Mouse (Mus musculus): ENCODE results near the gene Fau. TPM values are rescaled to one million over a fixed set of nuclear protein-coding genes. Genes with fewer than 3 reads are reported as not detected.

Gene Fau
- 100 to 1,000 TPM; 597 to 635 TPM for total RNA-seq (2021)
- long read RNA-seq, experiment 1, transcript Fau-202 (5 exons, 613 nt): major isoform, 62 of 78 reads
- long read RNA-seq, experiment 1, transcript Fau-201 (5 exons, 508 nt): minor isoform, 11 of 78 reads
- long read RNA-seq, experiment 1, partial matches to known transcripts: 2 of 78 reads
- long read RNA-seq, experiment 1, other reads (novel, unspliced or antisense): 2 of 78 reads
- long read RNA-seq, experiment 2, transcript Fau-202 (5 exons, 613 nt): major isoform, 87 of 101 reads
- long read RNA-seq, experiment 2, transcript Fau-201 (5 exons, 508 nt): minor isoform, 12 of 101 reads
- long read RNA-seq, experiment 2, partial matches to known transcripts: 0 of 101 reads
- long read RNA-seq, experiment 2, other reads (novel, unspliced or antisense): 1 of 101 reads

DNA sequence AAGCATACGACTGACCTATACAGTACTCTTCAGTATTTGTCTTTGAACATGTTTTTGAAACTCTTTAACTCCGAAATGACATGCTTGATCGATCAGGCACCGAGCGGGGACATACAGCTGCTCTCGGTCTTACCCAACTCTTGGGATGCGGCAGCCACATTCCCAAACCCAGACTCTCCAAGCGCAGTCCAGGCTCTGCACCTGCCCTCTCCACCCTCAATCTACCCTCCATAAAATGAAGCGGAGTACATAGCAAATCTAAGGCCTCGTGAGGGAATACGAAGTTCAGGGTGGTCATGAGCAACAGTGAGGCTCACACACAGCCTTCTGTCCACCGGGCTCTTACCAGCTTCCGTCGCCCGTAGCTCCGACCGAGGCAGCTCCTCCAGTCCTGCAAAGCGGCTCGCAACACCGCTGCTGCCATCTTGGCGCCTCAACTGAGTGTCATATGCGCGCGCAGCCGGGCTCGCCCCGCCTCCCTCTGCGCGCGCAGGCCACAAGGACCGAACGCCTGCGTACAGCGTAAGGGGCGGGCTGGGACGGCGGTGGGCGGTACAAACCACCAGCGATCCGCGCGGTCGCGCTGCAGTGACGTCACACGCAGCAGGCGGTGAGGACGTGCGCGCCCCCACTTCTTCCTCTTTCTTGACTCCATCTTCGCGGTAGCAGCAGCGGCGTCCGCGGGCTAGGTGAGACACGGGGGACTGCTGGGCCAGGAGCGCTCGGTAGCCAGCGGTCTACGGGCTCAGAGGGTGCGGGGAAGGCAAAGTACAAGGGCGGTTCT, at the start of gene Fau, which contains the start of gene Mrpl49:
Gene Fau (plus strand): TSS at position 532 of the 784 bp plus-strand sequence.
Gene Mrpl49 (minus strand): TSS at position 473 of the 784 bp plus-strand sequence.
- intact Hi-C loops (cut with DNase I): loop anchor here (2.0 kb wide), 1 partner anchor 27 kb away; the partner anchor contains the start of genes Cdca5 and Zfpl1
- DNase-seq: peak; percentile 99 to 100

- DNase-seq: no peak
- intact Hi-C loops (cut with DNase I): no loop called here
Observed at GRCm38 (mm10) chr19:6009137-6009536, 48.5 kb upstream of the Fau start.

GRCm38 (mm10) chr19:6013691-6014090, 44.0 kb upstream of the Fau start:
- DNase-seq: no peak
- intact Hi-C loops (cut with DNase I): no loop called here

DNA sequence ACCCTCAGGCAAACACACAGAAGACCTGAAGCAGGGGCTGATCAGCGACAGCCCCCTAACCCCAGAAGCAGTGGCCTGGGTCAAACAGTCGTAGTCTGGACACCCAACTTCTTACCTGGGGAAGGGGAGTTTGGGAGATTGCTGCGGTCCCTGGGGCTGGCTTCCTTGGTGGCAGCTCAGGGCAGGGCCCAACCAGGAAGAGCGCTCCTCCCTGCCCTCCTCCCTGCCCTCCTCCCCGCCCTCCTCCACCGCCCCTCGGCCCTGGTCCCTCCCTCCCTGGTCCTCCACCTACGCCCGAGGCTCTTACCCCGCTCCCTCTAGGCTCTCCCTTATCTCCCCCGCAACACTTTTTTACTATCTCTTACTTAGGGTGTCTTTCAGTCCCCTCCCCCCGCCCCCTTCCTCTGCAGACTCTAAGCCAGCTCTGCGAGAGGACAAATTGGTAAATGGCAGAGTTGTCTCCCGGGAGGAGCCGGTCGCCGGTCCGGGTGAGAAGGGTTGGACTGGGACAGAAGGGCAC, 42.6 kb upstream of the Fau start:
- intact Hi-C loops (cut with DNase I): loop anchor here (5.0 kb wide), 1 partner anchor 93 kb away; the partner anchor contains the start of gene Cdc42ep2
- DNase-seq: peak; percentile 45 to 65

GRCm38 (mm10) chr19:6015511-6016315, 41.9 kb upstream of the Fau start, which contains the start of gene Capn1:
TSS of gene Capn1 (minus strand) at chr19:6015897.
- intact Hi-C loops (cut with DNase I): loop anchor here (5.0 kb wide), 1 partner anchor 93 kb away; the partner anchor contains the start of gene Cdc42ep2
- peak; percentile 76 to 79 for DNase-seq

- intact Hi-C loops (cut with DNase I): loop anchor here (5.0 kb wide), 1 partner anchor 94 kb away; the partner anchor contains the start of gene Cdc42ep2
- DNase-seq: no peak
Observed at GRCm38 (mm10) chr19:6016532-6016931, 41.1 kb upstream of the Fau start.

DNA sequence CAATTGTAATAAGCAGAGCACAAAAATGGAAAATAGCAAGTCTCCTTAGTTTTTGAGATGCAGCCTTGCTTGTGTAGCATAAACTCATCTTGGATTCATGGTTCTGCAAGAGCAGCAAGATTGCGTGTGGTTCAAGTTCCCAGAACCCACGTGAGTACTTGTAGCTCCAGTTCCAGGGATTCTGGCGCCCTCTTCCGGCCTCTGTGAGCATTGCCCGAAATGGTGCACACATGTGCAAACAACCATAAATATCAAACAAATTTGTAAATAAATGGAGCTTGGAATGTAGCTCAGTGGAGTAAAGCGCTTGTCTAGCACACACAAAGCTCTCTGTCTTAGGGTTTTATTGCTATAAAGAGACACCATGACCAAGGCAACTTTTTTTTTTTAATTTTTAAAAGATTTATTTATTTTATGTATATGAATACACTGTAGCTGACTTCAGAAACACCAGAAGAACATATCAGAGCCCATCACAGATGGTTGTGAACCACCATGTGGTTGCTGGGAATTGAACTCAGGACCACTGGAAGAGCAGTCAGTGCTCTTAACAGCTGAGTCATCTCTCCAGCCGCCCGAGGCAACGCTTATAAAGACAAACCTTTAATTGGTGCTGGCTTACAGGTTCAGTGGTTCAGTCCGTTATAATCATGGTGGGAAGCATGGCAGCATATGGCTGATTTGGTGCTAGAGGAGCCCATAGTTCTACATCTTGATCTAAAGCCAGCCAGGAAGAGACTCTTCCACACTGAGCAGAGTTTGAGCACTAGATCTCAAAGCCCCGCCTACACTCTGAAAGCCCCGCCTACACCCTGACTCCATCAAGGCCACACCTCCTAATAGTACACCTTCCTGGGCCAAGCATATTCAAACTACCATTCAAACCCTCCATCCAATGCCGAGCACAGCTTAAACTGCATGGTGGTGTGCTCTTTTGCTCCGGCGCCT, 39.2 kb upstream of the Fau start:
- peak; percentile 86 to 92 for DNase-seq
- intact Hi-C loops (cut with DNase I): loop anchor here (1.0 to 5.0 kb wide), 2 partner anchors 53 to 96 kb away; partner anchors contain the start of gene Cdc42ep2

GRCm38 (mm10) chr19:6020276-6020675, 37.4 kb upstream of the Fau start:
- intact Hi-C loops (cut with DNase I): no loop called here
- DNase-seq: no peak

DNA sequence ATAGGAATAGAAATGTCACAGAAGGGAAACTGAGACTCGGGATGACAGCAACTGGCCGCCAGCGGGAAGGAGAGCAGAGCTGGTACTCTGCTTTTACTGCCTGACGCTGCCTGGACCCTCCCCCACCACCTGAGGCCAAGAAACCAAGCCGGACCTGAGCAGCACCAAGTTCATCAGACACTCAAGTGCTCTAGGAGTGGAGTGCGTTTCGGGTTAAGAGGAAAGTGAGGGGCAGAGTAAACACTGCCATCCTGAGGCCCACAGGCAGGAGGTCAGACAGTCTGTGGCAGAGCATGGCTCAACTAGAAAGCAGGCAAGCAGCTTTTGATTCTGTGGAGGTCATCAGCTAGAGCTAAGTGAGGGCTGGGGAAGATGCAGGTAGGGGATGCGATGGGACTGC, 34.6 kb upstream of the Fau start:
- intact Hi-C loops (cut with DNase I): no loop called here

GRCm38 (mm10) chr19:6023930-6024329, 33.7 kb upstream of the Fau start:
- no peak for DNase-seq
- intact Hi-C loops (cut with DNase I): no loop called here

More for the DNA sequence above, 34.6 kb upstream of the Fau start:
- DNase-seq: no peak

DNA sequence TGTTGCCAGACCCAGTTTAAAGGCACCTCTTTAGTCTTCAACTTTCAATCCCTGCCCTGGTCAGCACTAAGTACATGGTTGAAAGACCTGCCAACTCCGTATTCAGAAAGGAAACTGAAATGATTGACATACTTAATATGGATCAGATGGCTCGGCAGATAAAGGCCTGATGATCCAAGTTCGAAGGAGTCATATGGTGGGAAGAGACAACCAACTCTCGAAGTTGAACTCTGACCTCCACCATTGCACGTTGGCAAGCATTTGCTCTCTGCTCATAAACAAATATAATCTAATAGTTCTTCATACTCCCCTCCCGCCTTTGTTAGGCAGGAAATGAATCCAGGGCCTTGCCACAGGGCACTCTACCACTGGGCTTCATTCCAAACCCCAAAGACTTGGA, 28.7 kb upstream of the Fau start:
- intact Hi-C loops (cut with DNase I): no loop called here
- DNase-seq: no peak

DNA sequence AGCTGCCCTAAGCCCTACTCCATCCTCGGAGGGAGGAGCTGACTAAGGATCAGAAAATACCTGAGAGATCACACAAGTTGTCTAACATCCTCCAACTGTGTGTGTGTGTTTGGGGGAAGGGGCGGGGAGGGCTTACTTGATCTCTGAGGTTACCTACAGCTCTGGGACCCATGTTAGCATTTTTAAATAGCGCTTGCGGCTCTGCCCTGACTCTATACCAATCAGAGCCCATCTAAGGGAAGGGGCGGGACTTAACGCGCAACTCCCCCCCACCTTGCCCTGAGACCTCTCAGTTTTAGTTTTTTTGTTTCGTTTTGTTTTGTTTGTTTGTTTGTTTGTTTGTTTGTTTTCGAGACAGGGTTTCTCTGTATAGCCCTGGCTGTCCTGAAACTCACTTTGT, 28.2 kb upstream of the Fau start:
- intact Hi-C loops (cut with DNase I): no loop called here
- DNase-seq: no peak

- intact Hi-C loops (cut with DNase I): no loop called here
- DNase-seq: no peak
Observed at GRCm38 (mm10) chr19:6030520-6031280, 26.9 kb upstream of the Fau start.

DNA sequence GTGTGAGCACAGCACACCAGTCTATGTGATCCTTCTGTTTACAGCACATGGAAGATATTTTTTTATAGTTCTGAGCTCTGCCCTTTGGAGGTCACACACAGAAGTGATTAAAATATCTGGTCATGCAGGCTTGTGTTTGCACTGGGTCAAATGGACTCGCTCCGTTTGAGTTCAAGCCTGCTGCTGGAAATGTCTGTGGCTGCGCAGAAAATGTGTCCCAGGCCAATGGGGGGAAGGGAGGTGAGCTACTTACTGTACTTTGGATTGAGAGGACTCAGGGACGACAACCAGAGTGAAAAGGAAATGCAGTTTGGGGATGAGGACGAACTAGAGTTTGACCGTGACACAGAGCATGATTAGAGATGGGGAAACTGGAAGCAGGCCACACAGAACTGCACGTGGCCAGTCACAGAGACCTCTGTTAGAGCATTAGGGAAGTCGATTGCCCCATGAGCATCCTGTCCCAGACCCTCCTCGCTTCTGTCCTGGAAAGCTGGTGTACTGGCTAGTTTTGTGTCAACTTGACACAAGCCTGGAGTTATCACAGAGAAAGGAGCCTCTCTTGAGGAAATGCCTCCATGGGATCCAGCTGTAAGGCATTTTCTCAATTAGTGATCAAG, 21.6 kb upstream of the Fau start:
- intact Hi-C loops (cut with DNase I): no loop called here

GRCm38 (mm10) chr19:6037695-6038094, 19.9 kb upstream of the Fau start:
- intact Hi-C loops (cut with DNase I): no loop called here
- DNase-seq: no peak

More for the DNA sequence above, 21.6 kb upstream of the Fau start:
- no peak for DNase-seq

GRCm38 (mm10) chr19:6038326-6038725, 19.3 kb upstream of the Fau start:
- intact Hi-C loops (cut with DNase I): no loop called here
- no peak for DNase-seq

- DNase-seq: no peak
- intact Hi-C loops (cut with DNase I): no loop called here
Observed at GRCm38 (mm10) chr19:6040002-6040401, 17.6 kb upstream of the Fau start.

GRCm38 (mm10) chr19:6042293-6042692, 15.4 kb upstream of the Fau start:
- DNase-seq: no peak
- intact Hi-C loops (cut with DNase I): no loop called here

All from heart, postnatal 14 days (tissue).